Mouse (Mus musculus) megakaryocyte-erythroid progenitor cell, adult 5-6 weeks (primary cell): ENCODE measurements around the gene Vapa. TPM values are rescaled to one million over a fixed set of nuclear protein-coding genes. Genes with fewer than 3 reads are reported as not detected.
"Not testable (repeated sequence)": the region's sequence is repeated elsewhere in the genome, so short reads cannot be mapped to it uniquely, and the experiment has no call there.

Experiments
- ATAC-seq: replicated peaks from 2 replicates; pipeline ENCODE4 v1.8.0; 2016; ENCODE audit warnings: mild to moderate bottlenecking, inconsistent platforms; ENCODE audit not compliant: severe bottlenecking, poor library complexity, low FRiP score, low TSS enrichment
- total RNA-seq, 2 experiments: library from RNA; stranded (forward) in 1 of 2; stranded (reverse) in 1 of 2; fragments of 200-1000, 215-1000 nt in 1 of 2; fragments of >200 nt in 1 of 2; fragmentation: Nextera tagmentation in 1 of 2; gene quantifications; 2 replicates each; pipeline ENCODE4 v1.2.3; 2014 to 2017

The Vapa gene
- total RNA-seq, 2 experiments from 2014 or later = 93.1 to 99.9 TPM

GRCm38 (mm10) chr17:65532381-65532780, 81.0 kb downstream of the Vapa start:
- ATAC-seq = not testable (repeated sequence)

Other genes with a start within 250 kb of the Vapa start
- not detected in 2 replicates for gene Tmem232, start 72.8 kb downstream of the Vapa start, total RNA-seq (2014; fragmentation: Nextera tagmentation)
- not detected in 2 replicates for gene Tmem232, start 72.8 kb downstream of the Vapa start, total RNA-seq (2017)
- gene Txndc2, start 28.6 kb upstream of the Vapa start, total RNA-seq (2014; fragmentation: Nextera tagmentation) = not detected in 2 replicates
- not detected in 2 replicates for gene Txndc2, start 28.6 kb upstream of the Vapa start, total RNA-seq (2017)
- 1.3 and 4.3 TPM in 2 replicates for gene Rab31, start 159.2 kb upstream of the Vapa start, total RNA-seq (2014; fragmentation: Nextera tagmentation)
- gene Rab31, start 159.2 kb upstream of the Vapa start, total RNA-seq (2017) = 3.4 and 4.4 TPM in 2 replicates
- 43.6 and 60.8 TPM in 2 replicates for gene Ppp4r1, start 169.0 kb upstream of the Vapa start, total RNA-seq (2014; fragmentation: Nextera tagmentation)
- gene Ppp4r1, start 169.0 kb upstream of the Vapa start, total RNA-seq (2017) = 23.8 and 37.2 TPM in 2 replicates